Mouse (Mus musculus) thymus, postnatal 10 days (tissue): ENCODE results near the gene Jmjd6.
A peak's percentile ranks its signal among the peaks of the same experiment; 100 is the strongest.

Experiments used
- DNase-seq, 2 experiments: peaks; one replicate each; pipeline ENCODE4 v3.0.0; 2021; ENCODE audit warnings: low spot score in 2 of 2

The Jmjd6 gene

GRCm38 (mm10) chr11:116843261-116844233 is at the start of gene Jmjd6, which contains the start of gene Mettl23:
TSS of gene Jmjd6 (minus strand) at chr11:116843449.
TSS of gene Mettl23 (plus strand) at chr11:116843278.
- peak; percentile 92 to 95 for DNase-seq

- DNase-seq, result peak; percentile 48 to 65
Measured at GRCm38 (mm10) chr11:116887136-116887535, 43.9 kb upstream of the Jmjd6 start.

GRCm38 (mm10) chr11:116885275-116886151 is 42.3 kb upstream of the Jmjd6 start:
- peak; percentile 83 to 85 for DNase-seq

- DNase-seq, result peak; percentile 24 to 37
Measured at GRCm38 (mm10) chr11:116884061-116884460, 40.8 kb upstream of the Jmjd6 start.

GRCm38 (mm10) chr11:116882446-116882845 is 39.2 kb upstream of the Jmjd6 start:
- no peak for DNase-seq

- DNase-seq, result no peak
Measured at GRCm38 (mm10) chr11:116881440-116881839, 38.2 kb upstream of the Jmjd6 start.

- no peak for DNase-seq
Measured at GRCm38 (mm10) chr11:116880839-116881238, 37.6 kb upstream of the Jmjd6 start.

GRCm38 (mm10) chr11:116878454-116878853 is 35.2 kb upstream of the Jmjd6 start:
- no peak for DNase-seq

- no peak for DNase-seq
Measured at GRCm38 (mm10) chr11:116873987-116874386, 30.7 kb upstream of the Jmjd6 start.

GRCm38 (mm10) chr11:116871538-116871937 is 28.3 kb upstream of the Jmjd6 start:
- DNase-seq, result no peak

- no peak for DNase-seq
Measured at GRCm38 (mm10) chr11:116869641-116870040, 26.4 kb upstream of the Jmjd6 start.

- no peak for DNase-seq
Measured at GRCm38 (mm10) chr11:116869223-116869622, 26.0 kb upstream of the Jmjd6 start.

GRCm38 (mm10) chr11:116868129-116868528 is 24.9 kb upstream of the Jmjd6 start:
- DNase-seq, result no peak

GRCm38 (mm10) chr11:116865945-116866585 is 22.8 kb upstream of the Jmjd6 start:
- no peak for DNase-seq

GRCm38 (mm10) chr11:116864444-116864843 is 21.2 kb upstream of the Jmjd6 start:
- DNase-seq, result no peak

DNA sequence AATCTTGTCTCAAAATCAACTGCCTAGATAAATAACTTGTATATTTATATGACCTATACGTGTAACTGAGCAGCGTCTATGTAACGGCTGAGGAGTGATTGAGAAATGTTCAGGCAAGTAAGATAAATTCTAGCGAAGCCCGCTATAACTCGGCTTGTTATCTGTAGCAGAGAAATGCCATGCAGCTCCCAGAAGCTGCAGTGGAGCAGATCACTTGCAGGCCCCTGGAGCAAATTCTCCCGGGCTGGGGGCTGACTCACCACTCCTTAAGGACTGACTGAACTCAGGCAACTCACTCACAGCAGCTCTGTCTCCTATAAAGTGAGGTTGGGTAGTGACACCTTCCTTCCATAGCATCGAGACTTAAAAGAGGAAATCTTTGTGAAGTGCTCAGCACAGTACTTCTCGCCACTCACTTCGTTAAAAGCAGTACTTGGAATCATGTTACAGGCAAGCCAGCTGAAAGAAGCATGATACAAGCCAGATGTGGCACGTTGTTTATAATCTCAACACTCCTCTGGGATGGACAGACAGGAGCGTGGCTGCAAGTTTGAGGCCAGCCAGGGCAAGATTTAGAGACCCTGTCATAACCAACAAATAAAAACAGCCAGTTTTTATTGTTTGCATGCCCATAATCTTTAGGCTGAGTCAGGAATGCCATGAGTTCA is 14.1 kb upstream of the Jmjd6 start:
- DNase-seq, result no peak

GRCm38 (mm10) chr11:116854279-116854678 is 11.0 kb upstream of the Jmjd6 start:
- DNase-seq, result no peak

DNA sequence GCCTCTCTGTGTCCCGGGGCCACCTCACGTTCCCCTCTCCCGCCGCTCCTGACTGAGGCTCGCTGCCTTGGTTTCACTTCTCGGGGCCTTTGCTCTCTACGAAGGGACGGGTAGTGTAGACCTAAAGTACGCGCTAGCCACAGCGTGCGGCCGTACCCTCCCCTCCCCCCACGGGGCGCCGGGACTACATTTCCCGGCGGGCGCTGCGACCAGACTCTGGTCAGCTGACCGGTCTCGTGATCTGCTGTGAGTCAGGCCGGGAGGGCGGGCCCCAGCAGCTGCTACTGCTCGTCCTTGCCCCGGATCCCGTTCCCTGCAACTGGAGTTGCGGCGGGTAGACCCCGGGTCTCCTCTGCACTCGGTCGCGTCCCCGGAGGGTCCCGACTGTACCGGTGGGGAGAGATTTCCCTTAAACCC is 10.3 kb upstream of the Jmjd6 start:
- DNase-seq, result peak; percentile 96 to 97

DNA sequence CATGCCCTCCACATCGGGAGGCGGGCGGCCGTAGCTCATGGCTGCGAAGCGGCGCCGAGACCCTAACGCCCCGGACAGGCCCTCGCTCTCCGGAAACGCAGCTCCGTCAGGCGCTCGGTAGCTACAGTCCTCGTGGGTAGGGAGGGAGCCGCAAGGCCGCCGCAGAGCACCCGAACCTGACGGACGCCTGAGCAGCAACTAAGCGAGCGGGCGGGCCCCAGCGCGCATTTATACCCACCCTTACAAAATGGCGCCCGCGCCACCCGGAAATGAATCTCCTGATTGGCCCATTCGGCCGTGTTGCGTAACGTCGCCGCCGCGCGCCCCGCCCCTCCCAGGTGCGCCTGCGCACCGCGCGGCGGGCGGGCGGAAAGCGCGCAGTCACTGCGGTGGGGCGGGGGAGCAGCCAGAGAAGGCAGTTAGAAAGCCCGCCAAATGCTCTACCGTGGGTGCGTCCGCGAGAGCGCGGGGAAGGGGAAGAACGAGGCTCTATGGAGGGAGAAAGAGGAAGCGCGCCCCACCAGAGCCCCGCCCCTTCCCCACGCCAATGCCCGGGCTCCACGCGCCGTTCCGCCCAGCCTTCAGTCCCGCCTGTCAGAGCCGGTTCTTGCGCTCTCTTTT is 9.8 kb upstream of the Jmjd6 start, which contains the start of gene Srsf2:
TSS of gene Srsf2 (minus strand) at position 204 of the 621 bp plus-strand sequence.
- DNase-seq, result peak; percentile 95 to 98

- DNase-seq, result peak; percentile 74 to 78
Measured at GRCm38 (mm10) chr11:116852291-116852890, 9.1 kb upstream of the Jmjd6 start, which contains the start of gene Mfsd11. TSS of gene Mfsd11 (plus strand) at chr11:116852440.
